Mouse (Mus musculus) G1E-ER4 (cell line): Measurements from ENCODE around the gene Dglucy. TPM values are rescaled to one million over a fixed set of nuclear protein-coding genes. Genes with fewer than 3 reads are reported as not detected.

Experiments
- GATA1 ChIP-seq: IDR thresholded peaks from one replicate; pipeline ENCODE4 v1.8.0; 2012; ENCODE audit warnings: low read length, inconsistent platforms
- polyA plus RNA-seq: library from polyadenylated mRNA; stranded (reverse); fragments of >175 nt; gene quantifications from 2 replicates; pipeline ENCODE4 v1.2.3, GENCODE M21; 2012

The Dglucy gene
- polyA plus RNA-seq, 1 experiment, result 0.12 TPM

GRCm38 (mm10) chr12:100883168-100883567 is 104.3 kb downstream of the Dglucy start:
- no peak for TF ChIP-seq GATA1

- TF ChIP-seq GATA1, result no peak
These were observed 106.7 kb downstream of the Dglucy start for GRCm38 (mm10) chr12:100885585-100885984.

GRCm38 (mm10) chr12:100886877-100887276 is 108.0 kb downstream of the Dglucy start:
- no peak for TF ChIP-seq GATA1

GRCm38 (mm10) chr12:100887801-100888258 is 109.0 kb downstream of the Dglucy start:
- TF ChIP-seq GATA1, result no peak

GRCm38 (mm10) chr12:100890548-100890947 is 111.7 kb downstream of the Dglucy start:
- TF ChIP-seq GATA1, result no peak

GRCm38 (mm10) chr12:100895504-100895903 is 116.6 kb downstream of the Dglucy start:
- TF ChIP-seq GATA1, result no peak

GRCm38 (mm10) chr12:100896661-100897060 is 117.8 kb downstream of the Dglucy start:
- TF ChIP-seq GATA1, result no peak

GRCm38 (mm10) chr12:100897736-100898650 is 119.1 kb downstream of the Dglucy start:
- no peak for TF ChIP-seq GATA1

GRCm38 (mm10) chr12:100899111-100899640 is 120.3 kb downstream of the Dglucy start:
- TF ChIP-seq GATA1, result no peak

- TF ChIP-seq GATA1, result no peak
These were observed 122.0 kb downstream of the Dglucy start for GRCm38 (mm10) chr12:100900901-100901300.

GRCm38 (mm10) chr12:100901386-100901785 is 122.5 kb downstream of the Dglucy start:
- TF ChIP-seq GATA1, result no peak

GRCm38 (mm10) chr12:100903761-100904160 is 124.9 kb downstream of the Dglucy start:
- no peak for TF ChIP-seq GATA1

GRCm38 (mm10) chr12:100906861-100907260 is 128.0 kb downstream of the Dglucy start:
- TF ChIP-seq GATA1, result no peak

- no peak for TF ChIP-seq GATA1
These were observed 128.9 kb downstream of the Dglucy start, which contains the start of gene Gpr68 for GRCm38 (mm10) chr12:100907598-100908297. TSS of gene Gpr68 (minus strand) at chr12:100908198.

GRCm38 (mm10) chr12:100908298-100909034 is 129.6 kb downstream of the Dglucy start:
- no peak for TF ChIP-seq GATA1
